In genomic region chr6:88899086-88899485, GRCm38 (mm10) we compare ENCODE assay signal across 8 mouse cellular contexts. TPM values are rescaled to one million over a fixed set of nuclear protein-coding genes. Genes with fewer than 3 reads are reported as not detected.
DNase-seq lines count a peak whose midpoint lies in the region; ATAC-seq and TF ChIP-seq lines count a peak whose summit lies in the region.

No protein-coding gene starts in this region.

- no peak for TF ChIP-seq POLR2A in heart, adult 2 months (IDR thresholded peaks at IDR 0.05; ENCODE audit: insufficient read depth, low read depth, low read length)

- no peaks in the 10 kb centered on the region for H3K9me3 ChIP-seq in liver, embryonic 14.5 days (ENCODE audit: control insufficient read depth, low read length)

- no peak for ATAC-seq in liver, embryonic 14.5 days (ENCODE audit: insufficient read depth)
- ATAC-seq in granulocyte monocyte progenitor cell, adult 5-6 weeks (replicated peaks; ENCODE audit: poor library complexity, severe bottlenecking) = no peak

- no peak for DNase-seq in heart, adult 2 months
- no peak for DNase-seq in heart, adult 8-10 months (ENCODE audit: low spot score)
- peak; percentile 30 for DNase-seq in thymus, postnatal 14 days
- no peak for DNase-seq in thymus, postnatal 36 days
- DNase-seq in liver, embryonic 14.5 days (ENCODE audit: low read depth in 3 of 3, low spot score in 3 of 3) = no peak
- DNase-seq in cerebellum, adult 18-20 months = no peak
- DNase-seq in urinary bladder, postnatal 36 days (ENCODE audit: low spot score in 2 of 2) = no peak

- intact Hi-C loops in heart, adult 2 months (cut with DNase I) = no loop called here

- TF ChIP-seq CTCF in heart, adult 2 months (IDR thresholded peaks at IDR 0.05) = no peak
- no peak for TF ChIP-seq CTCF in liver, embryonic 14.5 days (IDR thresholded peaks at IDR 0.05; ENCODE audit: low read depth)

- H3K36me3 ChIP-seq in heart, adult 2 months (ENCODE audit: control insufficient read depth, insufficient read depth, low read length) = no peaks in the 10 kb centered on the region
- H3K36me3 ChIP-seq in liver, embryonic 14.5 days (replicated peaks; ENCODE audit: control insufficient read depth, insufficient read depth, low read depth) = peaks cover 33% of the 10 kb centered on the region

- WGBS in heart, adult 2 months = 56% methylated on average over 4 of the region's 4 CpGs
- WGBS in liver, embryonic 14.5 days (ENCODE audit: insufficient replicate concordance) = 51% methylated on average over 4 of the region's 4 CpGs

- no peaks in the 10 kb centered on the region for H3K27me3 ChIP-seq in heart, adult 2 months (ENCODE audit: control insufficient read depth, insufficient read depth, low read length)
- no peaks in the 10 kb centered on the region for H3K27me3 ChIP-seq in liver, embryonic 14.5 days (ENCODE audit: control insufficient read depth, insufficient read depth, low read length)

- H3K9ac ChIP-seq in heart, adult 2 months (ENCODE audit: low read depth, low read length) = no peak overlapping the region
- H3K9ac ChIP-seq in liver, embryonic 14.5 days (replicated peaks) = no peak overlapping the region

- peak overlapping the region; percentile 44; the same call in 1 of the 2 replicates for H3K4me3 ChIP-seq in heart, adult 2 months
- H3K4me3 ChIP-seq in liver, embryonic 14.5 days (ENCODE audit: insufficient read depth in 1 of 2, low read depth in 2 of 2, low read length in 2 of 2) = peak overlapping the region in 1 of 2 experiments; percentile 73; a peak in 2 of 4 replicates

- H3K79me2 ChIP-seq in heart, adult 2 months (replicated peaks; ENCODE audit: control insufficient read depth, insufficient read depth, low read length) = no peaks in the 10 kb centered on the region

- peaks cover 9% of the 10 kb centered on the region for H3K4me1 ChIP-seq in heart, adult 2 months (ENCODE audit: control insufficient read depth, insufficient read depth, low read length)
- H3K4me1 ChIP-seq in liver, embryonic 14.5 days (replicated peaks; ENCODE audit: control insufficient read depth in 2 of 2, insufficient read depth in 2 of 2, low read length in 1 of 2) = peaks cover 28 to 41% of the 10 kb centered on the region in 2 experiments

- H3K4me2 ChIP-seq in liver, embryonic 14.5 days (ENCODE audit: low read depth) = peak overlapping the region; percentile 49

- no peak for TF ChIP-seq EP300 in heart, adult 2 months (IDR thresholded peaks at IDR 0.05; ENCODE audit: insufficient read depth, low read depth, low read length)
- no peak for TF ChIP-seq EP300 in liver, embryonic 14.5 days (IDR thresholded peaks at IDR 0.05; ENCODE audit: low read depth)

- H3K27ac ChIP-seq in heart, adult 2 months = no peak overlapping the region; the same call in 1 of the 2 replicates
- no peak overlapping the region for H3K27ac ChIP-seq in liver, embryonic 14.5 days

RNA-seq across cellular contexts. Expression of gene Mcm2, which starts 0.5 kb away (rescaled TPM):
- 1 to 10 TPM; 5.3 to 6.1 TPM for total RNA-seq in heart, adult 2 months (2021)
- 4.8 and 5.4 TPM in 2 replicates for polyA plus RNA-seq in heart, adult 2 months (2012; rRNA removed)
- 1 to 10 TPM; 4.7 to 6.7 (median 5.6) TPM for total RNA-seq in heart, adult 8-10 months (2022)
- 99.2 and 113 TPM in 2 replicates for polyA plus RNA-seq in liver, embryonic 14.5 days (2012; rRNA removed)
- 142 and 167 TPM in 2 replicates for polyA plus RNA-seq in liver, embryonic 14.5 days (2014; fragmentation: Nextera tagmentation; extraction: Ambion mirVana)
- 148 and 183 TPM in 2 replicates for total RNA-seq in granulocyte monocyte progenitor cell, adult 5-6 weeks (2014; fragmentation: Nextera tagmentation)
- 153 and 168 TPM in 2 replicates for total RNA-seq in granulocyte monocyte progenitor cell, adult 5-6 weeks (2017)

RNA-seq across cellular contexts. Expression of gene Tpra1, which starts 3.0 kb away (rescaled TPM):
- 10 to 100 TPM; 34.4 to 34.8 TPM for total RNA-seq in heart, adult 2 months (2021)
- 88.0 and 118 TPM in 2 replicates for polyA plus RNA-seq in heart, adult 2 months (2012; rRNA removed)
- total RNA-seq in heart, adult 8-10 months (2022) = 10 to 100 TPM; 29.0 to 36.3 (median 32.2) TPM
- polyA plus RNA-seq in liver, embryonic 14.5 days (2012; rRNA removed) = 52.2 and 61.5 TPM in 2 replicates
- 25.6 and 32.9 TPM in 2 replicates for polyA plus RNA-seq in liver, embryonic 14.5 days (2014; fragmentation: Nextera tagmentation; extraction: Ambion mirVana)
- 25.1 and 62.6 TPM in 2 replicates for total RNA-seq in granulocyte monocyte progenitor cell, adult 5-6 weeks (2014; fragmentation: Nextera tagmentation)
- total RNA-seq in granulocyte monocyte progenitor cell, adult 5-6 weeks (2017) = 28.7 and 30.9 TPM in 2 replicates

RNA-seq across cellular contexts. Expression of gene Podxl2, which starts 24.2 kb away (rescaled TPM):
- 10 to 100 TPM; 13.1 to 15.9 TPM for total RNA-seq in heart, adult 2 months (2021)
- 20.7 and 26.2 TPM in 2 replicates for polyA plus RNA-seq in heart, adult 2 months (2012; rRNA removed)
- 10 to 100 TPM; 13.7 to 14.8 (median 14.2) TPM for total RNA-seq in heart, adult 8-10 months (2022)
- 1.9 and 3.1 TPM in 2 replicates for polyA plus RNA-seq in liver, embryonic 14.5 days (2012; rRNA removed)
- polyA plus RNA-seq in liver, embryonic 14.5 days (2014; fragmentation: Nextera tagmentation; extraction: Ambion mirVana) = 0.59 and 1.2 TPM in 2 replicates
- total RNA-seq in granulocyte monocyte progenitor cell, adult 5-6 weeks (2014; fragmentation: Nextera tagmentation) = not detected in 2 replicates
- total RNA-seq in granulocyte monocyte progenitor cell, adult 5-6 weeks (2017) = not detected in 2 replicates

RNA-seq across cellular contexts. Expression of gene Abtb1, which starts 57.3 kb away (rescaled TPM):
- 10 to 100 TPM; 19.7 to 22.7 TPM for total RNA-seq in heart, adult 2 months (2021)
- polyA plus RNA-seq in heart, adult 2 months (2012; rRNA removed) = 46.2 and 46.7 TPM in 2 replicates
- 10 to 100 TPM; 18.8 to 27.6 (median 23.8) TPM for total RNA-seq in heart, adult 8-10 months (2022)
- 43.1 and 47.5 TPM in 2 replicates for polyA plus RNA-seq in liver, embryonic 14.5 days (2012; rRNA removed)
- 39.0 and 44.9 TPM in 2 replicates for polyA plus RNA-seq in liver, embryonic 14.5 days (2014; fragmentation: Nextera tagmentation; extraction: Ambion mirVana)
- 19.7 and 21.6 TPM in 2 replicates for total RNA-seq in granulocyte monocyte progenitor cell, adult 5-6 weeks (2014; fragmentation: Nextera tagmentation)
- 22.3 and 35.6 TPM in 2 replicates for total RNA-seq in granulocyte monocyte progenitor cell, adult 5-6 weeks (2017)

Comparison
In these comparisons a context has a peak if more than half of its experiments do, and no peak if none do; other contexts are left out.
1. RNA of gene Mcm2, which starts 0.5 kb away (total RNA-seq): 148 to 183 TPM in granulocyte monocyte progenitor cell, adult 5-6 weeks; 4.7 to 6.7 TPM in heart, adult 8-10 months and 5.3 to 6.1 TPM in heart, adult 2 months; every median in the first group is over 10 times any median in the second.
2. RNA of gene Podxl2, which starts 24.2 kb away (total RNA-seq): 13.1 to 15.9 TPM in heart, adult 2 months and 13.7 to 14.8 TPM in heart, adult 8-10 months; not detected in granulocyte monocyte progenitor cell, adult 5-6 weeks; every median in the first group is over 10 times any median in the second.